Mouse (Mus musculus): ENCODE data around the gene Slc23a2. TPM values are rescaled to one million over a fixed set of nuclear protein-coding genes. Genes with fewer than 3 reads are reported as not detected.

Slc23a2 gene
- polyA plus RNA-seq, 1 experiment from 2014 or later: 19.7 TPM

DNA sequence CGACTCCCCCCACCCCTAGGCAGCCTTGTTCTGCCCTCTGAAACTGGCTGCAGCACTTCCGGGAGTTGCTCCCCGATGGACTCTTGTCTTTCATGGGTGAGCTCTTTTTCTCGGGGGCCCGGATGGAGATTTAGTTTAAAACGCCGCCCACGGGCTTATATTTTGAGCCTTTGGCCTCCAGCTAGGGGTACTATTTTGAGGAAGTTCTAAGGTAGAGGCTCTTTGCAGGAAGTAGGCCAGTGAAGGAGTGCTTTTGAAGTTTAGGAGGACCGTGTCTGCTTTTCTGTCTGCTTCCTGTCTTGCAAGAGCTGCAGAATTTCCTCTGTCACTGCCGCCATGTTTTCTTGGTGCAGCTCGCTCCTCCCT is 109.5 kb downstream of the Slc23a2 start:
- no peaks in the 10 kb centered on the region for H3K27me3 ChIP-seq
- POLR2A ChIA-PET: no interaction called here
- no peak for TF ChIP-seq CTCF (IDR thresholded peaks at IDR 0.05)
- no peak for DNase-seq (ENCODE audit: low read depth, low spot score)
- in situ Hi-C loops (cut with MboI; ENCODE audit: low pct_unique_long_range_greater_than_20kb): no loop called here
- CTCF ChIA-PET: no interaction called here
- ATAC-seq: no peak

- TF ChIP-seq CTCF (IDR thresholded peaks at IDR 0.05): no peak
- ATAC-seq (no peak), DNase-seq (ENCODE audit: low read depth, low spot score) (no peak)
- no peaks in the 10 kb centered on the region for H3K27me3 ChIP-seq
- CTCF ChIA-PET: no interaction called here
- in situ Hi-C loops (cut with MboI; ENCODE audit: low pct_unique_long_range_greater_than_20kb): no loop called here
- POLR2A ChIA-PET: no interaction called here
These were observed 110.1 kb downstream of the Slc23a2 start for GRCm38 (mm10) chr2:132034590-132035469.

- in situ Hi-C loops (cut with MboI; ENCODE audit: low pct_unique_long_range_greater_than_20kb): no loop called here
- POLR2A ChIA-PET: no interaction called here
These were observed 113.4 kb downstream of the Slc23a2 start for GRCm38 (mm10) chr2:132031364-132032095.

DNA sequence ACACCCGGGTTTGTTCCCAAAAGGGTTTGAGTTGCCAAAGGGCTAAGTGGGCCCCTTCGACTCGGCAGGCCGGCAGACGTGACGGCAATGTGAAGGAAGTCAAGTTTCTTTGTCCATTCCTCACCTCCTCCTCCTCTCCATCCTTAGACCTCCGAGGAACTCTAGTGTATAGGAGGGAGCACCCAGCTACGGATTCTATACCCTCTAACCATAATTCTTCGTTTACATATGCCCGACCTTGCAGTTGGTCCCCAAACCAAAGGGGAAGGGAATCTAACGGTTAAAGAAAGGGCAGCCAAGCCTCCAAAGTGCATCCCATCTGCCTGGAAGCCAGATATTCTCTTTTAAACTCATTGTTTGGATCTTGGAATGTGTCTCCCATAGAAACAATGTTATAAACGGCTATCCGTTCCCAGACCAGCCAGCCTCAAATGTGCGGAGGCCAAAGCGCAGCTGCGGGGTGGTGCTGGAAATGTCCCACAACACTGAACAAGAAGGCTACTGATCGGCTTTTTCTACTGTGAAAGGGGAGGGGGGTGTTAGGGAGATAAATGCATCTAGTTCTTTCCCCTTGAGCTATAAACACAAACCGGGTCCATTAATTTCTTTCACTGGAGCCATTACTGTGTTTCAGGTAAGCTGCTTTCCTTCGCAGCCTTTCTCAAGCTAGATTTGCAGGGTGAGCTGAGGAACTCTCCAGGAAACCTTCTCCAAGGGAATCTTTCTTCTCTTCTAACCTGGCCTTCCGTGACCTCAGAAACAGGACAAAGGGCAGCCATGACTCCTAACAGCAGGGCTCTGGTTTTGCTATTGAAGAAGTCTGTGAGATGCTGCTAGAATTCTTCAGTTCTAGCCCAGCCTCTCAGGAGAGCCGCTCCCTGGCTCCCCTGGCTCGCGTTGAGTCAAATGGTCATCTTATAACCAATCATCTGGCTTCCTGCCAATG is 114.2 kb downstream of the Slc23a2 start:
- CTCF ChIA-PET: interaction anchor here (1.5 kb wide), 1 partner anchor 86 kb away, joined by 3 read pairs; no protein-coding TSS in a partner anchor
- ATAC-seq: no peak
- DNase-seq (ENCODE audit: low read depth, low spot score): no peak
- TF ChIP-seq CTCF (IDR thresholded peaks at IDR 0.05): no peak
- in situ Hi-C loops (cut with MboI; ENCODE audit: low pct_unique_long_range_greater_than_20kb): no loop called here
- POLR2A ChIA-PET: no interaction called here
- no peaks in the 10 kb centered on the region for H3K27me3 ChIP-seq

More at GRCm38 (mm10) chr2:132031364-132032095, 113.4 kb downstream of the Slc23a2 start:
- TF ChIP-seq CTCF (IDR thresholded peaks at IDR 0.05): no peak
- H3K27me3 ChIP-seq: no peaks in the 10 kb centered on the region
- CTCF ChIA-PET: no interaction called here
- no peak for DNase-seq (ENCODE audit: low read depth, low spot score)
- no peak for ATAC-seq

GRCm38 (mm10) chr2:132029646-132030417 is 115.1 kb downstream of the Slc23a2 start, which contains the start of gene Rassf2:
TSS of gene Rassf2 (minus strand) at chr2:132030258.
- ATAC-seq (peak; percentile 70), DNase-seq (ENCODE audit: low read depth, low spot score) (no peak)
- H3K27me3 ChIP-seq: no peaks in the 10 kb centered on the region
- ChIA-PET CTCF (interaction anchor here (1.5 kb wide), 1 partner anchor 87 kb away, joined by 3 read pairs; no protein-coding TSS in a partner anchor), POLR2A (interaction anchor here (0.7 kb wide), 1 partner anchor 25 kb away, joined by 3 read pairs; no protein-coding TSS in a partner anchor)
- in situ Hi-C loops (cut with MboI; ENCODE audit: low pct_unique_long_range_greater_than_20kb): no loop called here
- no peak for TF ChIP-seq CTCF (IDR thresholded peaks at IDR 0.05)

DNA sequence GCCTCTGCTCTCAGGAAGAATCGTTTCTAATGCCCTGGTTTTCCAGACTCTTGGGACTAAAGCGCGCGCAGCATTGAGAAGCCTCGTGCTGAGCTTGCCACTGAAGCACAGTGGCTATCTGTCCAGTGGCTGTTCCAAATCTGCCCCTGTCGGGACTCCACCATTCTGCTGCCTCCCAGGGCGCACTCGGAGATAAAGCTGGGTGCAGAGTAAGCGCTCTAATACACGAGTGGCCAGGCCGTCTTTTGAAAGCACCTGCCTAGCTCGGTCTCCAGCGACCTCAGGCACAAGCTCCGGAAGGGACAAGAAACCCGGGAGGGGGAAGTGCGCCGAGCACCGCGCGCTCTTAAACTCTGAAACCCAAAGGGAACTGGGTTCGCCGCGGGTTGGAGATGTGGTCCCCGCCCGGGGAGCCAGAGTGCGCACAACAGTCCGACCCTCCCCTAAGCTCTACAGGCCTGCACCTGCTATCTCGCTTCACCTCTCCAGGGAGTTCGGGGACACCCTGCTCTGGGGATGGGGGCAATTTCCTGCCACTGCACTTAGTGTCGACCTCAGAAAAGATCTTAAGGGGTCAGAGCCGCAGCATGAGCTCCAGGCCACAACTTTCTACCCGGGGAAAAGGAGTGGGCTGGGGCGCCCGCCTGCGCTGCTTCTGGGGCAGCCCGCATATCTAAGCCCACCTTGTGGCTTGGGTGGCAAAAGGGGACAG is 115.9 kb downstream of the Slc23a2 start:
- no peak for ATAC-seq
- in situ Hi-C loops (cut with MboI; ENCODE audit: low pct_unique_long_range_greater_than_20kb): no loop called here
- POLR2A ChIA-PET: interaction anchor here (0.7 kb wide), 1 partner anchor 26 kb away, joined by 3 read pairs; no protein-coding TSS in a partner anchor

GRCm38 (mm10) chr2:132028107-132028506 is 116.8 kb downstream of the Slc23a2 start:
- no peak for ATAC-seq
- H3K27me3 ChIP-seq: no peaks in the 10 kb centered on the region
- ChIA-PET POLR2A (no interaction called here), CTCF (interaction anchor here (1.3 kb wide), 1 partner anchor 14 kb away, joined by 4 read pairs; no protein-coding TSS in a partner anchor)
- DNase-seq (ENCODE audit: low read depth, low spot score): no peak
- in situ Hi-C loops (cut with MboI; ENCODE audit: low pct_unique_long_range_greater_than_20kb): no loop called here
- TF ChIP-seq CTCF (IDR thresholded peaks at IDR 0.05): no peak

More for the DNA sequence above, 115.9 kb downstream of the Slc23a2 start:
- DNase-seq (ENCODE audit: low read depth, low spot score): no peak
- no peaks in the 10 kb centered on the region for H3K27me3 ChIP-seq
- CTCF ChIA-PET: interaction anchor here (1.5 kb wide), 1 partner anchor 88 kb away, joined by 3 read pairs; no protein-coding TSS in a partner anchor
- no peak for TF ChIP-seq CTCF (IDR thresholded peaks at IDR 0.05)

DNA sequence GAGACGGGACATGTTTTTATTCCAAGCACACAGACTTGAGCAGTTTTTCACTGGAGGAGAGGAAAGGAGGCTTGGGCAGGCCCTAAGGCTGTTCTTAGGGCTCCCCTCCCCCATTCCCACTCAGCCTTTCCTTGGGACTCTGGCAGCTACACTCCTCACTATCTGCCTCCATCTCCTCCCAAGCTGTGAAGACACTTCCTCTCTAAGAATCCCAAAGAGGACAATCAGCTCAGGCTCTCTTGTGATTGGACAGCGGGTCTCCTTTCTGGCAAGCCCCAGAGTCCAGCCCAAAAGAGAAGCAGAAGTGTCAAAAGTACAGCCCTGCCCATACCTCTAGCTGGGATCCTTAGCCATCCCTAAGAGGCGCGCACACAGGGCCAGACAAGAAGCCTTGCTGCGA is 117.5 kb downstream of the Slc23a2 start:
- no peak for TF ChIP-seq CTCF (IDR thresholded peaks at IDR 0.05)
- no peaks in the 10 kb centered on the region for H3K27me3 ChIP-seq
- no peak for DNase-seq (ENCODE audit: low read depth, low spot score)
- in situ Hi-C loops (cut with MboI; ENCODE audit: low pct_unique_long_range_greater_than_20kb): no loop called here
- ChIA-PET POLR2A (no interaction called here), CTCF (interaction anchor here (1.3 kb wide), 1 partner anchor 14 kb away, joined by 4 read pairs; no protein-coding TSS in a partner anchor)
- ATAC-seq: no peak

- no peak for TF ChIP-seq CTCF (IDR thresholded peaks at IDR 0.05)
- in situ Hi-C loops (cut with MboI; ENCODE audit: low pct_unique_long_range_greater_than_20kb): no loop called here
- CTCF ChIA-PET: interaction anchor here (1.3 kb wide), 1 partner anchor 12 kb away, joined by 3 read pairs; no protein-coding TSS in a partner anchor
- ATAC-seq (no peak), DNase-seq (ENCODE audit: low read depth, low spot score) (no peak)
- H3K27me3 ChIP-seq: no peaks in the 10 kb centered on the region
- POLR2A ChIA-PET: no interaction called here
These were observed 120.9 kb downstream of the Slc23a2 start for GRCm38 (mm10) chr2:132024028-132024427.

All from Patski (cell line).